Mouse (Mus musculus) regulatory T cell (primary cell): ENCODE data around the gene Cd300ld2.
"Not testable (repeated sequence)": the region's sequence is repeated elsewhere in the genome, so short reads cannot be mapped to it uniquely, and the experiment has no call there.

Experiments
- in situ Hi-C: fragments of 300-600 bp; cut with MboI, MseI; formaldehyde crosslinking; loops from one replicate; pipeline ENCODE4 v1.15.1; 2025; ENCODE audit warnings: high pct_unique_total_duplicates

Gene Cd300ld2

DNA sequence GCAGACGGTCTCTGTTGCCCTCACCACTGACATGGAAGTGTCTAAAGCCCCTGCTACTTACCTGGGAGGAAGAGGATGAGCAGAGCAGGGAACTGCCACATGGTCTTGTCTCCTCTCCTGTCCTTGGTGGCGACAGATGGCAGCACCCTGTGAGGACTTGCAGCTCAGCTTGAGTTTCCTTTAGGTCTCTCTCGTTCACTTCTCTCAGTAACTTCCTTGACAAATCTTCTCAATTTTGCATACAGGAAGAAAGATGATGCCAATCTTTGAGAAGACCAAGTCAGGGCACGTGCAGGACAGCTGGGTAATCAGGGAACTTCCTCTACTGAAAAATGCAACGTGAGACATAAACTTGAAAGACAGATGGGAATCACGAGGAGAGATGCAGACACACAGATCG, at the start of gene Cd300ld2:
TSS of gene Cd300ld2 (minus strand) at position 101 of the 400 bp plus-strand sequence.
- in situ Hi-C loops, result loop anchor here (5.0 kb wide), 1 partner anchor 36 kb away; no protein-coding TSS in a partner anchor

DNA sequence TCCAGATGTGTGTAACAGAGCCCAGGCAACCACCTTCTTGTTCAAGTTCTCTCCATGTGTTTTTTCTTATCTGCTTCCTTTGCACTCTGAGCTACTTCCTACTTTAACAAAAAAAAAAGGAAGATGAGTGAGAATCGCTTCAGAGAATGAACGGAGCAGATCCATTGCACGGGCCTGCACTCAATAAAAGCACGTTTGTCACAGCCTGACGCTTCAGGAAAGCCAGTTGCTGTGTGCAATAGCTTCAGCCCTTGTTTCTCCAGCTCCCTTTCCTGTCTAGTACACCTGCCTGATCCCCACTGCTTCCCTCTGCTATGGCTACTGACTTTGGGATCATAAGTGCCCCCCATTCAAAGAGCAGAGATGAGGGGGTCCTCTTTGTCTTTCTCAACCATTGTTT, 46.1 kb upstream of the Cd300ld2 start, which contains the start of gene Cd300e:
TSS of gene Cd300e (minus strand) at position 101 of the 400 bp plus-strand sequence.
- in situ Hi-C loops, result no loop called here

DNA sequence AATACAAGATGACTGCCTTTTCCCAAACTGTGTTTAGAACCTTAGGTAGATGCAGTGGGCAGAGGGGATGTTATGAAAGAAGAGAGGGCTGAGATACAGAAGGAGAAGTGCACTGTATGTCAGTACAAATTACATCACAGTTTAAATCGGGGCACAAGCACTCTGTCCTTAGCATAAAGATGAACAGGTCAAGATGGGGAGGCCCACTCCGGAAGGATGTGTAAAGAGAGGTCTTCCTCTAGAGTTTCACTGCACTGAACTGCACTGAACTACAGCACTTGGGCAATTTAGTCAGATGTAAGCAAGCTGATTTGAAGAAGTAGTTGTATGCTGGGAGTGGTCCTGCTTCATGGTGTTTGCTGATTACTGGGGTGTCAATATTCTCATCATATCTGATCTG, 43.8 kb upstream of the Cd300ld2 start:
- in situ Hi-C loops, result no loop called here

DNA sequence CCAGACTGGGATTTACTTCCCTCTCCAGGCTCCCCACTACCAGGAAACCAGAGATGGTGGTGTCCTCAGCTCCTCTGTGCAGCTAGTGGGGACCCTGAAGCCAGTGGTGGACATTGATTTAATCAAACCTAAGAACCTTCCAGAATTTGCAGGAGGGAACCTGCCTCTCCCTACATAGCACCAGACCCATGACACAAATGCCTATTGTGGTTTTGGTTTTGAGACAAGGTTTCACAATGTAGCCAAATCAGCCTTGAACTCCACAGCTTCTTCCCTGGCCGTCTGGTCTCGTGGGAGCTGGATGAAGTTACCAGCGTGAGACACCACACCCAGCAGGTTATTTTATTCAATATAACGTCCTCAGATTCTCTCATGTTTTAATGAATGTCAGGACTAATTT, 42.7 kb upstream of the Cd300ld2 start:
- in situ Hi-C loops, result no loop called here

DNA sequence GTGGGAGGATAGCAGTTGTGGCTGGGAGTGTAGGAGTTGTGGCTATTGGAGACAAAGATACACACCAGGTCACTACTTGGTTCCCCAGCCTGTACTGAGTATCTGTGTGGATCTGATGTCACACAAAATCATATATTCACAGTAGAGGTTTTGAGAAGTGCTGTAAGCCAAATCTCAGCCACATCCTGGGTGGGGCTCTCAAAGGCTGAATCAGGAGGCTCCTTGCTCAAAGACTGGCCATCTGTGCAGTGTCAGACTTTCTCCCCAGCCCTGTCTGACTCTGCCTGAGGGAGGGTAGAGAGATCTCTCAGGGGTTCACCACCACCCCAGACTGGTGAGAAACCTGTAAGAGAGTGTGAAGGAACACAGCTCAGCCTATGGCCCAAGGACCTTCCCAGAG, 38.5 kb upstream of the Cd300ld2 start:
- in situ Hi-C loops, result loop anchor here (5.0 kb wide), 1 partner anchor 37 kb away; the partner anchor contains the start of gene Cd300ld2

DNA sequence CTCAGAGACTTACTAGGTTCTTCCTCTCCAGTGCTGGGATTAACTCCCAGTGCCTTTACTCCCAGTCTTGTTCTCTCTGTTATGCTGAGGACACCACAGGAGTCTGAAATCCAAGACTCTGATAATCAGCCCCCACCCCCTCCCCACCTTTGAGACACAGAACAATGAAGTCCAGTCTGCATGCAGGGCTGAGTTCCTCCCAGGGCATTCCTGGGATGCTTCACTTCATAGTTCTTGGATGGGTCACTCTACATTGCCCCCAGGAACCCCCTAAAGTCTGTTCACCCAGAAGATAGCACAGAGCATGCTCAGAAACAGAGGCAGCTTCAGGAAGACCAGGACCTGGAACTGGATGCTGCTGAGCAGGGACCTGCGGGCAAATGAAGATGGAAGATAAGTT, 37.0 kb upstream of the Cd300ld2 start:
- in situ Hi-C loops, result loop anchor here (5.0 kb wide), 1 partner anchor 36 kb away; the partner anchor contains the start of gene Cd300ld2

DNA sequence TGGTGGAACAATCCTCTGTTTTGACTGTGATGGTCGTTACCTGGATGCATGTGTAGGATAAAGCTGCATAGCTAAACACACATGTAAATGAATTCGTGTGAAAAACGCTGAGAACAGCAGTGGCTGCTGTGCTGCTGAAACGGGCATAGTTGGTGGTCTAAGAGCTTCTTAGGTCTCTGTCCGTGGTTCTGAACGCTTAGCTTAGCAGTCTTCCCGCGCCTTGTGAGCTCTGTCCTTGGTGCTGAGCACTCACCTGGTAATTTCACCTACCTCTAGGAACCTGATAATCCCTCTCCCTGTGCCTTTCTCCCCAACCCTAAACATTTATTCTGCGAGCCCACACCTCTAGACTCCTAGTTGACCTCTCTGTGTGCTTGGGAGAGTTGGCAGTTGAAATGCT, 36.2 kb upstream of the Cd300ld2 start:
- in situ Hi-C loops, result loop anchor here (5.0 kb wide), 1 partner anchor 35 kb away; the partner anchor contains the start of gene Cd300ld2

DNA sequence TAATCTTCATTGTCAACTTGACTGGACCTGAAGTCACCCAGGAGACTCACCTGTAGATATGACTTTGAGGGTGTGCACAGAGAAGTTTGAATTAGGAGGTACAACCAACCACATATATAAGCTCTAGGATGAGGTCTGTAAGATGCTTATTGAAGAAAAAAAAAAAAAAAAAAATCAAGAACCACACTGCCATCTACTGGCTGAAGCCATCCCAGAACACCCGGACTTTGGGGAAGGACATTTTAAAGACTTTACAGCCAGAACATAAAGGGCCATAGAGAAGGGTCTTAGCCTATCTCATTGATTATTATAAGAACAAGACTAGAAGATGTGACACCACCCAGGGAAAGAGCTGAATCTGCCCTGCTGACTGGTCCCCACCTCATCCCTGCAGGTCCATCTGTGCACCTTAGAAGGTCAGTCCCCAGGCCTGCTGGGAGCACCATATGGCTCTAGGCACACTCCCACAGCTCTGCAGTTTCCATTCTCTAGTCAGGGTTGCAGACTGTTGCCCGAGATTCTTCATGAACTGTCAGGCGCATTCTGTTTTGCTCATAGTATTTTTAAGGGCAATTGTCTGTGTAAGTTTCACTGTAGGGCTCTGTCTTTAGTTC, 33.4 kb upstream of the Cd300ld2 start:
- in situ Hi-C loops, result no loop called here

DNA sequence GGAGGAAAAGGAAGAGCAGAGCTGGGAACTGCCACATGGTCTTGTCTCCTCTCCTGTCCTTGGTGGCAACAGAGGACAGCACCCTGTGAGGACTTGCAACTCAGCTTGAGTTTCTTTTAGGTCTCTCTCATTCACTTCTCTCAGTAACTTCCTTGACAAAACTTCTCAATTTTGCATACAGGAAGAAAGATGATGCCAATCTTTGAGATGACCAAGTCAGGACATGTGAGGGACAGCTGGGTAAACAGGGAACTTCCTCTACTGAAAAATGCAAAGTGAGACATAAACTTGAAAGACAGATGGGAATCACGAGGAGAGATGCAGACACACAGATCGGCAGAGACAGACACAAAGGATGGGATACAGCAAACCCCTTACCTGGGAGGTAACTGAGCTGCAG, 32.3 kb upstream of the Cd300ld2 start, which contains the start of gene Cd300ld3:
TSS of gene Cd300ld3 (minus strand) at position 151 of the 400 bp plus-strand sequence.
- in situ Hi-C loops, result no loop called here

DNA sequence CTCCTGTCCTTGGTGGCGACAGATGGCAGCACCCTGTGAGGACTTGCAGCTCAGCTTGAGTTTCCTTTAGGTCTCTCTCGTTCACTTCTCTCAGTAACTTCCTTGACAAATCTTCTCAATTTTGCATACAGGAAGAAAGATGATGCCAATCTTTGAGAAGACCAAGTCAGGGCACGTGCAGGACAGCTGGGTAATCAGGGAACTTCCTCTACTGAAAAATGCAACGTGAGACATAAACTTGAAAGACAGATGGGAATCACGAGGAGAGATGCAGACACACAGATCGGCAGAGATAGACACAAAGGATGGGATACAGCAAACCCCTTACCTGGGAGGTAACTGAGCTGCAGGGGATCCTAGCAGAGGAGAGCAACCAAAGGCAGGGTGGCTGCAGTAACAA, 21.7 kb upstream of the Cd300ld2 start, which contains the start of gene Cd300ld5:
TSS of gene Cd300ld5 (minus strand) at position 101 of the 400 bp plus-strand sequence.
- in situ Hi-C loops, result loop anchor here (5.0 kb wide), 1 partner anchor 40 kb away; no protein-coding TSS in a partner anchor

DNA sequence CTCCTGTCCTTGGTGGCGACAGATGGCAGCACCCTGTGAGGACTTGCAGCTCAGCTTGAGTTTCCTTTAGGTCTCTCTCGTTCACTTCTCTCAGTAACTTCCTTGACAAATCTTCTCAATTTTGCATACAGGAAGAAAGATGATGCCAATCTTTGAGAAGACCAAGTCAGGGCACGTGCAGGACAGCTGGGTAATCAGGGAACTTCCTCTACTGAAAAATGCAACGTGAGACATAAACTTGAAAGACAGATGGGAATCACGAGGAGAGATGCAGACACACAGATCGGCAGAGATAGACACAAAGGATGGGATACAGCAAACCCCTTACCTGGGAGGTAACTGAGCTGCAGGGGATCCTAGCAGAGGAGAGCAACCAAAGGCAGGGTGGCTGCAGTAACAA, 10.9 kb upstream of the Cd300ld2 start, which contains the start of gene Cd300ld4:
TSS of gene Cd300ld4 (minus strand) at position 101 of the 400 bp plus-strand sequence.
- in situ Hi-C loops, result not testable (repeated sequence)

DNA sequence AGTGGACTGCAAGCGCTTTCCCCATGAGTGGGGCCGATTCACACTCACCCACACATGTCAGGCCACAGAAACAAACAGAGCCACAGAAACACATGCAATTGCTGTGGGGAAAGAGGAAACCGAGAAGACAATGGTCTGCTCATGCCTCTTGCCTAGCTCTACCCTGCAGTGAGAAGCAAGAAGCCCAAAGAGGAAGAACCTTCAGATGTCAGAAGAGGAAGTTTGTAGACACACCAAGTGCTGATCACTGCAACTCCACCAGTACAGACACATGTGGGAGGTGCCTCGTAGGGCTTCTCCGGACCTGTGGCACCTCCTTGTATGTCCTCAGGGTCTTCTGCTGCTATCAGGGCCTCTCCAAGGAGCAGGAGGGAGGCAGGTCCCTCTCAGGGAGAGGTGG, 11.9 kb downstream of the Cd300ld2 start:
- in situ Hi-C loops, result no loop called here

DNA sequence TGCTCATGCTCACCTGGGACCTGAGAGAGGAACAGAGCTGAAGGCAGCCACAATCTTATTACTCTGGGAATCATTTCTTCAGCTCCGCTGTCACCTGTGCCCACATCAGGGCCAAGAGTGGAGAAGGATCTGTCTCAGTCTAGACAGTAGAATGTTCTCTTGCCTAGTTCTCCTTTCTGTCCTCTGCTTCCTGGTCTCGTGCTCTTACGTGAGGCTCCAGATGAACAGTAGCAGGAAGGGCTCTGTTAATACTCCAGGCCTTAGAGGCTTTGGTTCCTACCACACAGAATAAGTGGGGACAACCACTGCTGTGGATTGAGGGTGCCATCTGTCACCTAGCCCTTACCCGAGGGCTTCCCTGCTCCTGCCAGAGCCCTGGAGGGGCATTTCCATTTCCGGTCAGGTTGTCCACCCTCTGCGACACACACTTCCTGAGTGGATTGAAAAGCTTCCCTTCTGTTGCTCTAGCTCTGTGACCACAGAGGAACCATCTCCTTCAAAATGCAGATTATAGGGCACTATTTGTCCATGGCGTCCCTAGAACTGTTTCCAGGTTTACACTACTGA, 14.4 kb downstream of the Cd300ld2 start, which contains the start of gene Cd300c2:
TSS of gene Cd300c2 (minus strand) at position 407 of the 567 bp plus-strand sequence.
- in situ Hi-C loops, result no loop called here

DNA sequence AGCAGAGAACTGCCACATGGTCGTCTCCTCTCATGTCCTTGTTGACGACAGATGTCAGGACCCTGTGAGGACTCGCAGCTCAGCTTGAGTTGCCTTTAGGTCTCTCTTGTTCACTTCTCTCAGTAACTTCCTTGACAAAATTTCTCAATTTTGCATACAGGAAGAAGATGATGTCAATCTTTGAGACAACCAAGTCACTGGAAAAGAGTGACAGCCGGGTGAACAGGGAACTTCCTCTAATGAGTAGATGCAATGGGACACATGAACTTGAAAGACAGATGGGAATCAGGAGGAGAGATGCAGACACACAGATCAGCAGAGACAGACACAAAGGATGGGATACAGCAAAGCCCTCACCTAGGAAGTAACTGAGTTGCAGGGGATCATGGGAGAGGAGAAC, 26.2 kb downstream of the Cd300ld2 start, which contains the start of gene Cd300ld:
TSS of gene Cd300ld (minus strand) at position 130 of the 400 bp plus-strand sequence.
- in situ Hi-C loops, result no loop called here

DNA sequence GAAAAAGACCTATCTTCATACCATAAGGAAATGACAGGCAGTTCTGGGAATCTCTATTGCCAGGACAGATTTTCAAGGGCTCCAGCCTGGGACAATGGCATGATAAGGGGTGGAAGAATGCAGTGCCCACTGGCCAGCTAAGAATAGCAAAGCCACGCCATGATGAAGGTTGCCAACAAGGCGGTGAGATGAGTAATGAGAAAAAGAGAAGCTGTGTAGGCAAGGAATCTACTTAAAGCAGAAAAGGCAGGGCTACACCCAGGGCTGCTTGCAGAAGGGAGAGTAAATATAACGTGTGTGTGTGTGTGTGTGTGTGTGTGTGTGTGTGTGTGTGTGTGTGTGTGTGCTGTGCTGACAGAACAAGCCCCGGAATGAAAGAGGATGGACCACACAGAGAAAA, 34.1 kb downstream of the Cd300ld2 start:
- in situ Hi-C loops, result no loop called here

DNA sequence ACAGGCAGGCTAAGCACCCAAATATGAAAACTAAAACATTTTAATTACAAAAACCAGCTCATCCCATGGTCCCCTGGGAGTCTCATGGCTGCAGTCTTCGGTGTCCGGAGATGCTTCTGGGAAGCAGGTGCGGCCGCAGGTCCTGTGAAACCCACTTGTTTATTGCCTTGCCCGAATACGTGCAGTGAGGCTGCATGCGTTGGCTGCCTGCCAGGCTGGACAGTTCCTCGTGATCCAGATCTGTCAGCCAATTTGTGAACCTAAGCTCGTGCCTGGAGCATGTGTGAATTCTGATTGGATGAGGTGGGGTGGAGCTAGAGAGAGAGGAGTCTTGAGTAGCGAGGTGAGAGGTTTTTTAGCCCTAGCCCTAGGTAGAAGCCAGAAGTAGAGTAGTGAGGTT, 43.3 kb downstream of the Cd300ld2 start:
- in situ Hi-C loops, result no loop called here

DNA sequence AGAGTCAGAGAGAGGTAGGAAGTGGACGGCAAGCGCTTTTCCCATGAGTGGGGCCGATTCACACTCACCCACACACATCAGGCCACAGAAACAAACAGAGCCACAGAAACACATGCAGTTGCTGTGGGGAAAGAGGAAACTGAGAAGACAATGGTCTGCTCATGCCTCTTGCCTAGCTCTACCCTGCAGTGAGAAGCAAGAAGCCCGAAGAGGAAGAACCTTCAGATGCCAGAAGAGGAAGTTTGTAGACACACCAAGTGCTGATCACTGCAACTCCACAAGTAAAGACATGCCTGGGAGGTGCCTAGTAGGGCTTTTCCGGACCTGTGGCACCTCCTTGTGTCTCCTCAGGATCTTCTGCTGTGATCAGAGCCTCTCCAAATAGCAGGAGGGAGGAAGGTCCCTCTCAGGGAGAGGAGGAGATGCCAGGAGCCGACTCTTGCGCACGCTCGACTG, 47.2 kb downstream of the Cd300ld2 start, which contains the start of gene Cd300c:
TSS of gene Cd300c (minus strand) at position 406 of the 456 bp plus-strand sequence.
- in situ Hi-C loops, result no loop called here

DNA sequence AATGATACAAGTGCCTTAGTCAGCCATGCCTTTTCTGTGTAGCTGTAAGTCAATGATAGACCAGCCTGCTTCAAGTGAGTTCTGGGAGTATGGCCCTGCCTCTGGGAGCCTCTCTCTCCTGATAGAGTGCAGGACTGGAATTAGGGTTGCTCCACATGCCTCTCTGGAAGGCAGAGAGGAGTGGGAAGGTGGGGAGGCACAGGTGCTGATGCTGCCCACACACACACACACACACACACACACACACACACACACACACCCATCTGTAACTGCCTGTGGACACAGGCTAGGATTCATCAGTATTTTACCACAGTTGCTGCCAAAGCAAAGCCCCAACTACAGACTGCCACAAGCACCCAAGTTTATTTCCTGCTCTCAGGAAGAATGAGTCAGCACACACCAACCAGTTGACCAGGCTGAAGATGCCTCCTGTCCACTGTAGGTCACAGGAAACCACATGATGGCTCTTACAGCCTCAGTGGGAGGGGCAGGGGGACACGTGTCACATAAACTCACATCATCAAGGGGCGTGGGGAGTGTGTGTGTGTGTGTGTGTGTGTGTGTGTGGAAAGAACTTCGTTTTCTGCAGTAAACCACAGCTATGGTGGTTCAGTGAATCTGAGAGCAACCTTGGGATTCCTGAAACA, 50.7 kb downstream of the Cd300ld2 start:
- in situ Hi-C loops, result no loop called here

DNA sequence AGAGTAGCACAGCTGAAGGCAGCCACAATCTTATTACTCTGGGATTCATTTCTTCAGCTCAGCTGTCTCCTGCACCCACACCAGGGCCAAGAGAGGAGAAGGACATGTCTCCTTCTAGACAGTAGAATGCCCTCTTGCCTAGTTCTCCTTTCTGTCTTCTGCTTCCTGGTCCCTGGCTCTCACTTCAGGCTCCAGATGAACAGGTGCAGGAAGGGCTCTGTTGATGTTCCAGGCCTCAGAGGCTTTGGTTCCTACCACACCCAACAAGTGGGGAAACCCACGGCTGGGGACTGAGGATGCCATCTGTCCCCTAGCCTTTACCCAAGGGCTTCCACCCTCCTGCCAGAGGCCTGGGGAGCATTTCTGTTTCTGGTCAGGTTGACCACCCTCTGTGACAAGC, 55.6 kb downstream of the Cd300ld2 start:
- in situ Hi-C loops, result no loop called here
